Mouse (Mus musculus): Measurements from ENCODE around the gene Vps51.

Gene Vps51

DNA sequence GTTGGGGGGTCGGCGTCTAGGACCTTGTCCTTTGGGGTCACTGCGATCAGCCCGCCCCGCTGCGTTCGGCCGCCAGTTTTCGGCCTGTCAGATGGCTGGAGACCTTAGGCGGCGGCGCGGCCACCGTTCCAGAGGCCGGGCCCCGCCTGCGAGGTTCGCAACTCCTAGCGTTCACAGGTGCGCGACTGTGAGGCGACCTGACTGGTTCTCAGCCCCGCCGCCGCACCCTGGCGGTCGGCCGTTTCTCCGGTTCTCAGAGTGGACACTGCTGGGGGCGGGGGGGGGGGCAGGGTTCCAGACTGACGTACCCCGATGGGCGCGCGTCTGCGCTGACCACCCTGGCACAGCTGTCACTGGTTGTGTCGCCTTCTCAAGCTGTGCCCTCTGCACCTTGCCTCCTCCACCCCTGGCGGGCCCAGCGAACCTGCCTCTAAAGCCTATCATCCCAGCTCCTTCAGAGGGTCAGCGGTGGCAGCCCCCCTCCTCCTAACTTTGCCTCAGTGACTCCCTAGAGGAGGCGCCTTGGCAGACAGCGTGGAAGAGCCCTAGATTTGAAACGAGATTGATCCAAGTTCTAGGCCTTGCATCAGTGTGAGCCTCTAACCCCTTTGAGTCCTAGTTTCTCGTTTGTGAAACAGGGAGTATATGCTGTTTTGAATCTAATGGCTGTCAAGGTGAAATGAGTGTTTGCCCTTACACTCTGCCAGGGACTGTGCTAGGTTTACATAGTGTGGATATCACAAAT, 29.7 kb downstream of the Vps51 start:
- DNase-seq (ENCODE audit: low read depth): peak; percentile 62

DNA sequence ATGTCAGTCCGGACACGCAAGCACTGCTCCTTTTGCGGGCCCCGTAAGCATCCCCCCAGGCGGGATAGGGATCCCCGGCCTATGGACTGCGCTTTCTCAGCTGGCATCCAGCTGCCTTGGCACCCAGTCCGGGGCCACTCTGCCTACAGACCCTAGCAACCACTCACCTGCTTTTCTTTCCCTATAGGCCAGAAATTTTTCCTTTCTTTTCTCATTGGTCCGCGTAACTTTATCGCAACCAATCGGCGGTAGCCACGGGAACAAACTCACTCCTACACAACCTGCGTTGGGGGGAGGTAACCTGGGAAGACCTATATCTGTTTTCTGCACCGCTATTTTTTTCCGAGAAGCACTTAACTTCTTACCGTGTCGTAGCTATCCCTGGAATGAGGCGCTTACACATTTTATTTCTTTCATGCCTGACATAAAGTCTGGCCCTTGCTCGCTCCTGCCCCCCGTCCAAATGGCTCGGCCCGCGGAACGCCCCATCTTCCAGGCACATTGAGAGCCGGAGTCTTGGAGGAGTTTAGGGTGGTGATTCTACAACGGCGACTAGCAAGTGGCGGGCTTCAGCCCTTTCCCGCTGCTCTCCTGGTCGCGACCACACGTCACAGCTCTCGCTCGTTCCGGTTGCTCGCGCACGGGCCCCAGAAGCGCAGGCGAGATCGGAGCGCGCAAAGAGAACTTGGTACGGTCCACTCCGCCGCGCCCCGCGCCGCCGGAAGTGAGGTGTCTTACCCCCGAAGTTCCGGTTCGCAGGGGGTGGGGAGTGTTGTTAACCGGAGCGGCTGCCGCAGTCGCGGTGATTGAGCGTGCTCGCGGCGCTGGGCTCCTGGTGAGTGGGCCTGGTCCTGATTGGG, 30.5 kb downstream of the Vps51 start, which contains the start of gene Syvn1:
Syvn1 (plus strand) TSS at position 283 of the 860 bp plus-strand sequence.
- DNase-seq (ENCODE audit: low read depth): peak; percentile 95

- DNase-seq (ENCODE audit: low read depth): no peak
Observed at GRCm38 (mm10) chr19:6045366-6046293, 31.4 kb downstream of the Vps51 start.

DNA sequence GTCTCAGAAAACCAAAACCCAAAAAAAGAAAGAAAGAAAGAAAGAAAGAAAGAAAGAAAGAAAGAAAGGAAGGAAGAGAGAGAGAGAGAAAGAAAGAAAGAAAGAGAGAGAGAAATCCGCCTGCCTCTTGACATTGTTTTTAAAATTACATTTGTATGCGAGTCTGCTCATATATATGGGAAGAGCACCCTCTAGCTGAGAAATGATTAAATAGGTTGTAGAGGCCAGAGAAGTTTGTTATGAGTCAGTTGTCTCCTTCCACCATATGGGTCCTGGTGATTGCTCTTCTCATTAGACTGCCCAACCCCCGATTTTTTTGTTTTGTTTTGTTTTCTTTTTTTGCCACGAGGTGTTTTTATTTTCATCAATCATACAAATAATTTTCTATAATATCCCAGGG, 32.9 kb downstream of the Vps51 start:
- DNase-seq (ENCODE audit: low read depth): peak; percentile 81

- no peak for DNase-seq (ENCODE audit: low read depth)
Observed at GRCm38 (mm10) chr19:6042293-6042692, 34.7 kb downstream of the Vps51 start.

DNA sequence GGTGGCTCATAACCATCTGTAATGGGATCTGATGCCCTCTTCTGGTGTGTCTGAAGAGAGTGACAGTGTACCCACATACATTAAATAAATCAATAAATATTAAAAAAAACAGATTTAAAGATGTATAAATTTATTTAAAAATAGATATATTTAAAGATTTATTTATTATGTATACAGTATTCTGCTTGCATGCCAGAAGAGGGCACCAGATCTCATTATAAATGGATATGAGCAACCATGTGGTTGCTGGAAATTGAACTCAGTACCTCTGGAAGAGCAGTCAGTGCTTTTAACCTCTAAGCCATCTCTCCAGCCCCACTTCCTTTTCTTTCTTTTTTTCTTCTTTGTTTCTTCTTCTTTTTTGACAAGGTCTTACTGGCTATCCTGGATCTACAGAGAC, 37.0 kb downstream of the Vps51 start:
- peak; percentile 43 for DNase-seq (ENCODE audit: low read depth)

GRCm38 (mm10) chr19:6038326-6038725, 38.7 kb downstream of the Vps51 start:
- no peak for DNase-seq (ENCODE audit: low read depth)

- DNase-seq (ENCODE audit: low read depth): no peak
Observed at GRCm38 (mm10) chr19:6037695-6038094, 39.3 kb downstream of the Vps51 start.

- DNase-seq (ENCODE audit: low read depth): no peak
Observed at GRCm38 (mm10) chr19:6035966-6036585, 41.0 kb downstream of the Vps51 start.

GRCm38 (mm10) chr19:6030520-6031280, 46.3 kb downstream of the Vps51 start:
- peak; percentile 42 for DNase-seq (ENCODE audit: low read depth)

DNA sequence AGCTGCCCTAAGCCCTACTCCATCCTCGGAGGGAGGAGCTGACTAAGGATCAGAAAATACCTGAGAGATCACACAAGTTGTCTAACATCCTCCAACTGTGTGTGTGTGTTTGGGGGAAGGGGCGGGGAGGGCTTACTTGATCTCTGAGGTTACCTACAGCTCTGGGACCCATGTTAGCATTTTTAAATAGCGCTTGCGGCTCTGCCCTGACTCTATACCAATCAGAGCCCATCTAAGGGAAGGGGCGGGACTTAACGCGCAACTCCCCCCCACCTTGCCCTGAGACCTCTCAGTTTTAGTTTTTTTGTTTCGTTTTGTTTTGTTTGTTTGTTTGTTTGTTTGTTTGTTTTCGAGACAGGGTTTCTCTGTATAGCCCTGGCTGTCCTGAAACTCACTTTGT, 47.6 kb downstream of the Vps51 start:
- no peak for DNase-seq (ENCODE audit: low read depth)

DNA sequence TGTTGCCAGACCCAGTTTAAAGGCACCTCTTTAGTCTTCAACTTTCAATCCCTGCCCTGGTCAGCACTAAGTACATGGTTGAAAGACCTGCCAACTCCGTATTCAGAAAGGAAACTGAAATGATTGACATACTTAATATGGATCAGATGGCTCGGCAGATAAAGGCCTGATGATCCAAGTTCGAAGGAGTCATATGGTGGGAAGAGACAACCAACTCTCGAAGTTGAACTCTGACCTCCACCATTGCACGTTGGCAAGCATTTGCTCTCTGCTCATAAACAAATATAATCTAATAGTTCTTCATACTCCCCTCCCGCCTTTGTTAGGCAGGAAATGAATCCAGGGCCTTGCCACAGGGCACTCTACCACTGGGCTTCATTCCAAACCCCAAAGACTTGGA, 48.0 kb downstream of the Vps51 start:
- DNase-seq (ENCODE audit: low read depth): peak; percentile 82

GRCm38 (mm10) chr19:6023930-6024329, 53.1 kb downstream of the Vps51 start:
- no peak for DNase-seq (ENCODE audit: low read depth)

- DNase-seq (ENCODE audit: low read depth): no peak
Observed at GRCm38 (mm10) chr19:6023059-6023458, 54.0 kb downstream of the Vps51 start.

DNA sequence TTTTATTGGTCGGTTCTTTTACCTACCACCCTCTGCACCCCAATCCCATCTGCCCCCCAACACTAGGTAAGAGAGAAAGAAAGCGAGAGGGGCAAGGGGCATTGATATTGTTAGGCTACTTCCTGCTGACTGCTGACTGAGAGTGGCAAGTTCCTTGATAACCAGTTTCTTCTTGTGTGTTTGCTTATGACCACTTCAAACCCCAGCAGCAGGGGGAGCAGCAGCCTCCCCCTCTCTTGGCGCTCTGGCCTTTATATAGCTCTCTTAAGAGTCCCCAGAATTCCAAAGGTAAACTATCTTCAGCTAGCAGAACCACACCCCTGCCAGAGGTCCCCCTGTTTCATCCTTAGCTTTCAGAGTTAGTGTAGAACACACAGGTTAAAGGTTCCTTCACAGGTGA, 56.8 kb downstream of the Vps51 start:
- DNase-seq (ENCODE audit: low read depth): peak; percentile 66

- peak; percentile 97 for DNase-seq (ENCODE audit: low read depth)
Observed at GRCm38 (mm10) chr19:6018142-6019089, 58.6 kb downstream of the Vps51 start.

All from NIH3T3 (cell line).